Mouse (Mus musculus) ovary, adult 18-20 months (tissue): ENCODE data around the gene Rftn1.

Experiments
- DNase-seq: peaks from one replicate; pipeline ENCODE4 v3.0.0; 2022; ENCODE audit warnings: low spot score, mixed read lengths

Rftn1 gene

GRCm38 (mm10) chr17:49981591-49981990 is 208.9 kb downstream of the Rftn1 start:
- DNase-seq: no peak

GRCm38 (mm10) chr17:49979761-49980285 is 210.7 kb downstream of the Rftn1 start:
- no peak for DNase-seq

GRCm38 (mm10) chr17:49977424-49977790 is 213.1 kb downstream of the Rftn1 start:
- no peak for DNase-seq

DNA sequence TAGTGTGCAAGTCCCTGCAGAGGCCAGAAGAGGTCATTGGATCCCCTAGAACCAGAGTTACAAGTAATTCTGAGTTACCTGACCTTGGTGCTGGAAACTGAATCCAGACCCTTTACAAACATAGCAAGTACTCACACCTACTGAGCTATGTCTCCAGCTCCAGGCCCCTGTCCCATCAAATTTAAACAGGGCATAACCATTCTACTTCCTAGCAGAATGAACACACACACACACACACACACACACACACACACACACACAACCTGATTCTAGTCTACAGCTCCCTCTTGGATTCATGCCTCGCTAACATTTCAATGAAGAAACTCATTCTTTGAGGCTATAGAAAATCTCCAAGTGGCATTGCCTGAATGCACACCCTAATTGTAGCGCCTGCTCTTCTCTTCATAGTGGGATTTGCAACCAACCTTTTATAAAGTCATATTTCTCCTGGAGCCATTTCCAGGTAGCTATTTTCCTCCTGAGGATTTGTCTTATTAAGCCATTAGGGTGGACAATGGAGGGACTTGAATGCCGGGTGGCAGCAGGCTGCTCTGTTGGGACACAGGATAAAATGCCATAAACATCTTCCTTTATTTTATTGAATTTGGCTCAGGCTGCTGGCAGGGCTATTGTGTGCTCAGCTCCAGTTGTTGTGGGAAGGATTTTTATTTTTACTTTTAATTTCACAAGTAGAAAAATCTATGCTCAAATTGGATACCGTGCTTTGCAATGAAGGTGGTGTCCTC is 213.6 kb downstream of the Rftn1 start:
- DNase-seq: no peak

DNA sequence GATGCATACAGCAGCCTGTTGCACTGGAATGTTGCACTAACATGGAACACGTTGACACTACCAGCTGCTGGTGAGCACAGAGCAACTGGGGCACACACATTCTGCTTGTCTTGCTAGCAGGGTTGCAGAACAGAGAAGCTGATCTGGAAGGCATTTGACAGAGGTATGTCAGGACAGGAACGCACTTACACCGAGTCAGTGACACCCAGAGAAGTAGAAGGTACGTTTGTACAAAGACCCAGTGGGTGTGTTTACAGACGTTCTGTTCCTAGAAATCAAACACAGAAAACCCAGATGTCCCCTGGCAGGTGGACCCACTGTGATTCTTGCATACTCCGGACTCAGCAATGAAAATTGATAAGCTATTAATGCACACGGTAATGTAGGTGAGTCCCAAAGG is 215.0 kb downstream of the Rftn1 start:
- no peak for DNase-seq

DNA sequence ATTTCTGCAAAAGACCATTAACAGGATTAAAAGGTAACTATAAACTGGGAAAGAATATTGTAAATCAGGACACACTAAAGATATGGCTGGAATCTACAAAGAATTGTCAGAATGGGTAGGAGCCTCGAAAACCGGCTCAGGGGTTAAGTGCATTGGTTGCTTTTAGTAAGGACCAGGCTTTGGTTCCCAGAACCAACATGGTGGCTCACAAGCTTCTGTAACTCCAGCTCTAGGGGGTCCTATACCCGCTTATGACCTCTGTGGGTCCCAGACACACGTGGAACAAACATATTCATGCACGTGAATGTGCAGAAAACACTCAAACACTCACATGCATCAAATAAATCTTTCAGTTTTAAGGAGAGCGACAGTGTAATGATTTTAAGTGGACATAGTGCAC is 215.5 kb downstream of the Rftn1 start:
- DNase-seq: no peak

- no peak for DNase-seq
Observed at GRCm38 (mm10) chr17:49972164-49972563, 218.3 kb downstream of the Rftn1 start.

GRCm38 (mm10) chr17:49971057-49971456 is 219.4 kb downstream of the Rftn1 start:
- DNase-seq: no peak

GRCm38 (mm10) chr17:49968467-49969207 is 221.8 kb downstream of the Rftn1 start:
- DNase-seq: no peak

- no peak for DNase-seq
Observed at GRCm38 (mm10) chr17:49965846-49966762, 224.4 kb downstream of the Rftn1 start.

DNA sequence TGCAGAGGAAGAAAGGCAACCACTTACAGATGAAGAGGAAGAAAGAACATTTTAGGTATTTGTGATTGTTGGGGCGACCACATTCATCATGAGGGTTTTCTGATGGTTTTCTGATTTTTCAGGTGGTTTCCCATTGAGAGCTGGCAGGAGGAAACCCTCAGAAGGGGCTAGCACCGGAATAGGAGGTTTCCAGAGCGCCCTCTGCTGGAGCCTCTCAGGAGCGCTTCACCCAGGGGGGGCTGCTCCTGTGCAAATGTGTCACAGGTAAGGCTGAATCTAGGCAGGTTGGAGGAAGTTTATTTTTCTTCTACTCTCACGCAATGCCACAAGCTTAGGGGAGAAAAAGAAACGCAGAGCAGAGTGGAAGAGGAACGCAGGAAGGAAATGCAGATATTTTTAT is 225.4 kb downstream of the Rftn1 start:
- DNase-seq: no peak

- no peak for DNase-seq
Observed at GRCm38 (mm10) chr17:49964471-49964870, 226.0 kb downstream of the Rftn1 start.

DNA sequence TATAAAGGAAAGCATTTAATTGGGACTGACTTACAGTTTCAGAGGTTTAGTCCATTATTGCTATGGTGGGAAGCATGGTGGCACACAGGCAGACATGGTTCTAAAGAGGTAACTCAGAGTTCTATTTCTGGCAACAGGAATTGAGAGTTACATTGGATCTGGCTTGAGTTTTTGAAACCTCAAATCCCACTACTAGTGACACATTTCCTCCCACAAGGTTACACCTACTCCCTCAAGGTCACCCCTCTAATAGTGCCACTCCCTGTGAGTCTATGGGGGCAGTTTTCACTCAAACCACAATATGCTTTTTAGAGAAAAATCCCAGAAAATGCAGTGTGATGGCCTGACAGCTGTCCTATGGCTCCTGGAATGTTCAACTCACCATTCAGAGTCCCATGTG is 231.5 kb downstream of the Rftn1 start:
- no peak for DNase-seq

GRCm38 (mm10) chr17:49951856-49952607 is 238.4 kb downstream of the Rftn1 start:
- DNase-seq: no peak

GRCm38 (mm10) chr17:49951491-49951855 is 239.0 kb downstream of the Rftn1 start:
- no peak for DNase-seq

DNA sequence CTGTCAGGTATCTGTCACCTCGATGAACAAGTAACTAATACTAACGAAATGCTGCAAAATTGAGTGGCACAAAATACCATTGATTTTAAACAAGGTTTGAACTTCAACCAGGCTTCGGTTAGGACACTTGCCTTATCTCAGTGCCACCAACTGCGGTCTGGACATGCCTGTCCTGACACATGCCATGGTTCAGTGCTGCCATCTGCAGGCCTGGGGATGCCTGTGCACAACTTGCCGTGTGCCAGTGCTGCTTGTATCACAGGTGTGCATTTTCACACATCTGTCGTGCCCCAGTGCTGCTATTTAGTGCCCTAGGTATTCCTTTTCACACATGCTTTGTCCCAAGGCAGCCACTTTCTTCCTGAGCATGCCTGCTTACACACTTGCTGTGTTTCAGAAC is 247.8 kb downstream of the Rftn1 start:
- DNase-seq: no peak
